Mouse (Mus musculus): Measurements from ENCODE around the gene Tpbpb. TPM values are rescaled to one million over a fixed set of nuclear protein-coding genes. Genes with fewer than 3 reads are reported as not detected.
"Not testable (repeated sequence)": the region's sequence is repeated elsewhere in the genome, so short reads cannot be mapped to it uniquely, and the experiment has no call there.

The Tpbpb gene
- not detected in 2 replicates for polyA plus RNA-seq (2015; fragmentation: Nextera tagmentation; extraction: Ambion mirVana)

DNA sequence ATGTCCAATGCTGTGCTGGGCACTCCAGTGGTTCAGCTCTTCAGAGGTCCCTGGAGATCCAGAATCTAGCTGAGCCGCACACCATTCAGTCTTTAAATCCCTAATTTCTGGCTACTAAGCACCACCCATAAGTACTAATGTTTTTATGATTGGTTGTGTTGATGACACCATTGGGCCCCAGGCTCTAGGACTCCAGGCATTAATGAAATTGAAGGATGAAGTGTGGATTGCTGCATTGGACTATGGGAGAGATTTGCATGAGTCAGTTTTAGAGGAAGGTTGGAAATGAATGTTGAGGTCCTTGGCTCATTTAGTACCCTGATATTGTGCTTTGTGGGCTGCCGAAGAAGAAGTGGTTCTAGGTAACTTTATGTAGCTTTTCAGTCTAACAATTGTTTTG is at the start of gene Tpbpb:
TSS of gene Tpbpb (minus strand) at position 101 of the 400 bp plus-strand sequence.
- not testable (repeated sequence) for H3K9me3 ChIP-seq (replicated peaks; ENCODE audit: low read length)
- 91% methylated on average over 2 of the region's 2 CpGs for WGBS

DNA sequence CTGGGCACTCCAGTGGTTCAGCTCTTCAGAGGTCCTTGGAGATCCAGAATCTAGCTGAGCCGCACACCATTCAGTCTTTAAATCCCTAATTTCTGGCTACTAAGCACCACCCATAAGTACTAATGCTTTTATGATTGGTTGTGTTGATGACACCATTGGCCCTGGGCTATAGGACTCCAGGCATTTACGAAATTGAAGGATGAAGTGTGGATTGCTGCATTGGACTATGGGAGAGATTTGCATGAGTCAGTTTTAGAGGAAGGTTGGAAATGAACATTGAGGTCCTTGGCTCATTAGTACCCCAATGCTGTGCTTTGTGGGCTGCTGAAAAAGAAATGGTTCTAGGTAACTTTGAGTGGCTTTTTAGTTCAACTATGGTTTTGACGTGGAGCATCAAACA is 37.2 kb upstream of the Tpbpb start, which contains the start of gene Tpbpa:
TSS of gene Tpbpa (minus strand) at position 101 of the 400 bp plus-strand sequence.
- WGBS = 75% methylated on average over 3 of the region's 3 CpGs
- not testable (repeated sequence) for H3K9ac ChIP-seq (ENCODE audit: low read depth, low read length); ATAC-seq (replicated peaks; ENCODE audit: low FRiP score, low read depth); DNase-seq (ENCODE audit: low spot score); H3K27ac ChIP-seq; H3K9me3 ChIP-seq (replicated peaks; ENCODE audit: low read length); H3K27me3 ChIP-seq (ENCODE audit: insufficient read depth, low read length); H3K4me2 ChIP-seq (ENCODE audit: low read length); H3K4me3 ChIP-seq (replicated peaks; ENCODE audit: low read depth, low read length); H3K36me3 ChIP-seq (ENCODE audit: insufficient read depth, low read length); H3K4me1 ChIP-seq (replicated peaks; ENCODE audit: insufficient read depth, low read length)

More for the DNA sequence above, at the start of gene Tpbpb:
- H3K27me3 ChIP-seq (ENCODE audit: insufficient read depth, low read length); H3K36me3 ChIP-seq (ENCODE audit: insufficient read depth, low read length); H3K27ac ChIP-seq; H3K4me2 ChIP-seq (ENCODE audit: low read length); ATAC-seq (replicated peaks; ENCODE audit: low FRiP score, low read depth); H3K9ac ChIP-seq (ENCODE audit: low read depth, low read length); H3K4me1 ChIP-seq (replicated peaks; ENCODE audit: insufficient read depth, low read length); H3K4me3 ChIP-seq (replicated peaks; ENCODE audit: low read depth, low read length); DNase-seq (ENCODE audit: low spot score): not testable (repeated sequence)

- H3K27ac ChIP-seq = no peak within 1 kb of the TSS
Observed at GRCm38 (mm10) chr13:60936500-60936901, 31.8 kb upstream of the Tpbpb start, which contains the start of the genes Gm49391 and Ctla2a. Gm49391 (minus strand) TSS chr13:60936571. Ctla2a (minus strand) TSS chr13:60936625.

DNA sequence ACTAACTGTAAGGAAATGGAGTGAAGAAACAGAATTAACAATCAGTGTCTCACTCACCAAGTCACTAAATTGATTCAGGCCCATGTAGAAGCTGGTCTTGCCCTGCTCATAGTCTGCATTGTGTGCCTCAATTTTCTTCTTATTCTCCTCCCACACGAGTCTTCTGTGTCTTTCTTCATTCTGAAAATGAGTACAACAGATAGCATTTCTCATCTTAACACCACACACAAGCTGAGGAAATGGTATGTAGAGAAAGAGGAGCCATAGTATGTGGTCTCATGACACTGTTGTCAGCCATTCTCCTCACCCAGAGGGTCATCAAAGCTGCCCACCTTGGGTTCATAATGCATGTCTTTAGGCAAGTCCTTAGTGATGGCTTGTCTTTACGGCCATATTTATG is 30.8 kb upstream of the Tpbpb start, which contains the start of gene Gm49393:
TSS of gene Gm49393 (minus strand) at position 101 of the 400 bp plus-strand sequence.
- H3K4me3 ChIP-seq (replicated peaks; ENCODE audit: low read depth, low read length); H3K27me3 ChIP-seq (ENCODE audit: insufficient read depth, low read length); ATAC-seq (replicated peaks; ENCODE audit: low FRiP score, low read depth); H3K4me1 ChIP-seq (replicated peaks; ENCODE audit: insufficient read depth, low read length); H3K9ac ChIP-seq (ENCODE audit: low read depth, low read length); H3K9me3 ChIP-seq (replicated peaks; ENCODE audit: low read length); DNase-seq (ENCODE audit: low spot score); H3K4me2 ChIP-seq (ENCODE audit: low read length); H3K27ac ChIP-seq; H3K36me3 ChIP-seq (ENCODE audit: insufficient read depth, low read length): not testable (repeated sequence)
- 65% methylated on average over 2 of the region's 2 CpGs for WGBS

More at GRCm38 (mm10) chr13:60936500-60936901, 31.8 kb upstream of the Tpbpb start, which contains the start of the genes Gm49391 and Ctla2a:
- no peaks in the 10 kb centered on the region for H3K4me1 ChIP-seq (replicated peaks; ENCODE audit: insufficient read depth, low read length)
- ATAC-seq (replicated peaks; ENCODE audit: low FRiP score, low read depth) = peak; percentile 43; the same call in 1 of the 2 replicates
- no peaks in the 10 kb centered on the region for H3K9me3 ChIP-seq (replicated peaks; ENCODE audit: low read length)
- H3K4me2 ChIP-seq (ENCODE audit: low read length) = no peak within 1 kb of the TSS
- peak; percentile 47 for DNase-seq (ENCODE audit: low spot score)
- no peak within 1 kb of the TSS for H3K4me3 ChIP-seq (replicated peaks; ENCODE audit: low read depth, low read length)
- no peaks in the 10 kb centered on the region for H3K36me3 ChIP-seq (ENCODE audit: insufficient read depth, low read length)
- TF ChIP-seq CTCF (IDR thresholded peaks at IDR 0.05; ENCODE audit: low read depth) = no peak
- no peak within 1 kb of the TSS for H3K9ac ChIP-seq (ENCODE audit: low read depth, low read length)
- 54% methylated on average over 5 of the region's 5 CpGs for WGBS
- no peaks in the 10 kb centered on the region for H3K27me3 ChIP-seq (ENCODE audit: insufficient read depth, low read length)

DNA sequence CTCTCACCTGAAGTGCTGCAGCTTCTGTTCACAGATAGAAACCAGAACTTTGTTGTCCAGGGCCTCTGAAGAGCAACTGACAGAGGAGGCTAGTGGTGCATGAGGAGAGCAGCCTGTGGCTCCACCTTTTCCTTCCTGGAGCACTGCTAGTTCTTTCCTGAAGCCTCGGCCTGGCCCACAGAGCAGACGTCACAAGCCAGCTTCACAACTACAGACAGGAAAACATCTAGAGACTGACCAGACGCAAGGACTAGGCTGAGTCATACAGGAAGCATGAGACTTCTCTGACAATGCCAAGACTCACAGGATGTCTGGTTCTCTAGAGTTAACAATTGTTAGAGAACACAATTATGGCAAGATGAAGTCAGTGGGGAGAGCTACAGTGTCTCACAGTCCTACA is 7.4 kb downstream of the Tpbpb start, which contains the start of gene Ctla2b:
TSS of gene Ctla2b (minus strand) at position 120 of the 400 bp plus-strand sequence.
- 54% methylated on average over 3 of the region's 3 CpGs for WGBS
- H3K4me3 ChIP-seq (replicated peaks; ENCODE audit: low read depth, low read length) = no peak within 1 kb of the TSS
- H3K4me2 ChIP-seq (ENCODE audit: low read length) = no peak within 1 kb of the TSS
- no peaks in the 10 kb centered on the region for H3K36me3 ChIP-seq (ENCODE audit: insufficient read depth, low read length)
- ATAC-seq (replicated peaks; ENCODE audit: low FRiP score, low read depth) (no peak; the same call in 1 of the 2 replicates), DNase-seq (ENCODE audit: low spot score) (peak; percentile 26)
- TF ChIP-seq CTCF (IDR thresholded peaks at IDR 0.05; ENCODE audit: low read depth) = no peak
- no peak within 1 kb of the TSS for H3K27ac ChIP-seq
- H3K4me1 ChIP-seq (replicated peaks; ENCODE audit: insufficient read depth, low read length) = no peaks in the 10 kb centered on the region
- no peaks in the 10 kb centered on the region for H3K27me3 ChIP-seq (ENCODE audit: insufficient read depth, low read length)
- H3K9me3 ChIP-seq (replicated peaks; ENCODE audit: low read length) = no peaks in the 10 kb centered on the region
- H3K9ac ChIP-seq (ENCODE audit: low read depth, low read length) = no peak within 1 kb of the TSS

DNA sequence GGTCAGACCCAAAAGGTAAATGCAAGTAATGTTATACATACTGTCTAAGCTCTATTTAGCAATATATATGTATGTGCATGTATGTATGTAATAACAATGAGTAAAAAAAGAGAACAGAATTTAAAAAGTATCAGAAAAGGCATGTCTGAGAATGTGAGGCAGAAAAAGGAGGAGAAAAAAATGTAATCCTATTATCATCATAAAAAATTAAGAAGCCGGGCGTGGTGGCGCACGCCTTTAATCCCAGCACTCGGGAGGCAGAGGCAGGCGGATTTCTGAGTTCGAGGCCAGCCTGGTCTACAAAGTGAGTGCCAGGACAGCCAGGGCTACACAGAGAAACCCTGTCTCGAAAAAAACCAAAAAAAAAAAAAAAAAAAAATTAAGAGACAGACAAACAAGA is 7.9 kb downstream of the Tpbpb start, which contains the start of gene Gm49392:
TSS of gene Gm49392 (minus strand) at position 101 of the 400 bp plus-strand sequence.
- not testable (repeated sequence) for DNase-seq (ENCODE audit: low spot score); H3K4me2 ChIP-seq (ENCODE audit: low read length); H3K36me3 ChIP-seq (ENCODE audit: insufficient read depth, low read length); H3K27ac ChIP-seq; H3K9ac ChIP-seq (ENCODE audit: low read depth, low read length); H3K9me3 ChIP-seq (replicated peaks; ENCODE audit: low read length); H3K27me3 ChIP-seq (ENCODE audit: insufficient read depth, low read length); H3K4me1 ChIP-seq (replicated peaks; ENCODE audit: insufficient read depth, low read length); H3K4me3 ChIP-seq (replicated peaks; ENCODE audit: low read depth, low read length); ATAC-seq (replicated peaks; ENCODE audit: low FRiP score, low read depth)
- 80% methylated on average over 8 of the region's 8 CpGs for WGBS

All from kidney, postnatal 0 days (tissue).